Mouse (Mus musculus) kidney, adult 2 months (tissue): ENCODE measurements around the gene Ap4s1. TPM values are rescaled to one million over a fixed set of nuclear protein-coding genes. Genes with fewer than 3 reads are reported as not detected.
A peak's percentile ranks its signal among the peaks of the same experiment; 100 is the strongest.

Source experiments
- DNase-seq: peaks from one replicate; pipeline ENCODE4 v3.0.0; 2021
- H3K27ac ChIP-seq: fragments of 200-500 bp; 2 replicates; pipeline ENCODE4 v1.5.1; 2012; ENCODE audit warnings: low read depth, low read length, control low read depth, inconsistent platforms; ENCODE audit not compliant: insufficient read depth
- H3K27me3 ChIP-seq: fragments of 200-500 bp; replicated peaks from 2 replicates; pipeline ENCODE4 v1.6.1; 2012; ENCODE audit warnings: mild to moderate bottlenecking, moderate library complexity, low read length, inconsistent platforms; ENCODE audit not compliant: control insufficient read depth, insufficient read depth
- H3K36me3 ChIP-seq: fragments of 200-500 bp; 2 replicates; pipeline ENCODE4 v1.6.1; 2012; ENCODE audit warnings: mild to moderate bottlenecking, moderate library complexity, low read length, inconsistent platforms; ENCODE audit not compliant: control insufficient read depth, insufficient read depth
- H3K4me1 ChIP-seq: fragments of 200-500 bp; 2 replicates; pipeline ENCODE4 v1.6.1; 2011; ENCODE audit warnings: low read length; ENCODE audit not compliant: control insufficient read depth, insufficient read depth
- H3K4me3 ChIP-seq: fragments of 200-500 bp; 2 replicates; pipeline ENCODE4 v1.5.1; 2011; ENCODE audit warnings: mild to moderate bottlenecking, low read depth, low read length, control low read depth; ENCODE audit not compliant: insufficient read depth
- CTCF ChIP-seq: fragments of 200-500 bp; conservative IDR thresholded peaks from 2 replicates; pipeline ENCODE4 v1.5.1; 2011; ENCODE audit warnings: low read depth, mild to moderate bottlenecking, control low read depth, low read length, moderate library complexity, mixed read lengths; ENCODE audit not compliant: insufficient read depth, insufficient read length
- POLR2A ChIP-seq: fragments of 200-500 bp; IDR thresholded peaks from one replicate; pipeline ENCODE4 v1.6.1; 2011; ENCODE audit warnings: low read depth, low read length, control low read depth
- WGBS: fragments of 180-500 bp; shearing (Covaris S2); methylation state at CpG from one replicate; pipeline ENCODE4 v1.1.7; 2018; 5-methylcytosine and 5-hydroxymethylcytosine counted together
- polyA plus RNA-seq: library from polyadenylated mRNA; depleted of rRNA; stranded (reverse); fragments of >200 nt; gene quantifications from 2 replicates; pipeline ENCODE4 v1.2.3, GENCODE M21; 2012

Gene Ap4s1
- polyA plus RNA-seq, 1 experiment, result 11.7 TPM

- Histone ChIP-seq H3K27ac (no peak overlapping the region), H3K4me3 (no peak overlapping the region), H3K36me3 (no peaks in the 10 kb centered on the region), H3K4me1 (peaks cover 17% of the 10 kb centered on the region; the same call in 1 of the 2 replicates), H3K27me3 (no peaks in the 10 kb centered on the region)
- DNase-seq, result no peak
- TF ChIP-seq CTCF, result no peak
- TF ChIP-seq POLR2A, result no peak
- 88% methylated on average over 3 of the region's 3 CpGs for WGBS
These were observed 2.6 kb downstream of the Ap4s1 start for GRCm38 (mm10) chr12:51693419-51693818.

GRCm38 (mm10) chr12:51694096-51694495, 3.3 kb downstream of the Ap4s1 start:
- TF ChIP-seq CTCF (no peak), POLR2A (no peak)
- DNase-seq, result no peak
- no peak overlapping the region for H3K4me3 ChIP-seq
- no peaks in the 10 kb centered on the region for H3K36me3 ChIP-seq
- H3K4me1 ChIP-seq, result peaks cover 14% of the 10 kb centered on the region; the same call in 1 of the 2 replicates
- H3K27ac ChIP-seq, result peak overlapping the region; percentile 74
- H3K27me3 ChIP-seq, result no peaks in the 10 kb centered on the region

GRCm38 (mm10) chr12:51694966-51695365, 4.1 kb downstream of the Ap4s1 start:
- no peaks in the 10 kb centered on the region for H3K27me3 ChIP-seq
- no peak overlapping the region for H3K27ac ChIP-seq
- H3K36me3 ChIP-seq, result no peaks in the 10 kb centered on the region
- 64% methylated on average over 1 of the region's 1 CpGs for WGBS
- peaks cover 11% of the 10 kb centered on the region; the same call in 1 of the 2 replicates for H3K4me1 ChIP-seq
- H3K4me3 ChIP-seq, result no peak overlapping the region
- no peak for DNase-seq
- no peak for TF ChIP-seq POLR2A
- TF ChIP-seq CTCF, result no peak

- WGBS, result 90% methylated on average over 2 of the region's 2 CpGs
- Histone ChIP-seq H3K27me3 (no peaks in the 10 kb centered on the region), H3K4me1 (peaks cover 11% of the 10 kb centered on the region; the same call in 1 of the 2 replicates), H3K36me3 (no peaks in the 10 kb centered on the region), H3K4me3 (no peak overlapping the region), H3K27ac (no peak overlapping the region)
- DNase-seq, result no peak
- TF ChIP-seq POLR2A, result no peak
- TF ChIP-seq CTCF, result no peak
These were observed 5.3 kb downstream of the Ap4s1 start for GRCm38 (mm10) chr12:51696157-51696556.

- TF ChIP-seq POLR2A (no peak), CTCF (no peak)
- no peaks in the 10 kb centered on the region for H3K27me3 ChIP-seq
- H3K27ac ChIP-seq, result no peak overlapping the region
- 63% methylated on average over 8 of the region's 8 CpGs for WGBS
- H3K4me1 ChIP-seq, result no peaks in the 10 kb centered on the region
- H3K36me3 ChIP-seq, result no peaks in the 10 kb centered on the region
- no peak overlapping the region for H3K4me3 ChIP-seq
- no peak for DNase-seq
These were observed 9.0 kb downstream of the Ap4s1 start for GRCm38 (mm10) chr12:51699623-51700393.

GRCm38 (mm10) chr12:51701723-51702122, 10.9 kb downstream of the Ap4s1 start:
- Histone ChIP-seq H3K27me3 (no peaks in the 10 kb centered on the region), H3K36me3 (no peaks in the 10 kb centered on the region), H3K4me1 (peaks cover 2% of the 10 kb centered on the region; the same call in 1 of the 2 replicates), H3K27ac (no peak overlapping the region), H3K4me3 (no peak overlapping the region)
- TF ChIP-seq POLR2A (no peak), CTCF (no peak)
- no peak for DNase-seq

- WGBS, result 84% methylated on average over 1 of the region's 1 CpGs
- Histone ChIP-seq H3K4me1 (peaks cover 4% of the 10 kb centered on the region; the same call in 1 of the 2 replicates), H3K27ac (no peak overlapping the region), H3K36me3 (no peaks in the 10 kb centered on the region), H3K27me3 (no peaks in the 10 kb centered on the region), H3K4me3 (no peak overlapping the region)
- DNase-seq, result no peak
- TF ChIP-seq CTCF, result no peak
- no peak for TF ChIP-seq POLR2A
These were observed 13.0 kb downstream of the Ap4s1 start for GRCm38 (mm10) chr12:51703859-51704258.
